Mouse (Mus musculus) gastrocnemius, postnatal 10 days (tissue): ENCODE results near the gene Hectd1. TPM values are rescaled to one million over a fixed set of nuclear protein-coding genes. Genes with fewer than 3 reads are reported as not detected.

Experiments
- DNase-seq: peaks from one replicate; pipeline ENCODE4 v3.0.0; 2021; ENCODE audit warnings: mixed read lengths
- total RNA-seq, 2 experiments: library from RNA; stranded (reverse); gene quantifications; 2 replicates each; pipeline ENCODE4 v1.2.3; 2021

The Hectd1 gene
- total RNA-seq, 2 experiments from 2014 or later = 85.6 to 90.6 TPM

- DNase-seq = no peak
These were observed 127.6 kb downstream of the Hectd1 start for GRCm38 (mm10) chr12:51701723-51702122.

- no peak for DNase-seq
These were observed 129.5 kb downstream of the Hectd1 start for GRCm38 (mm10) chr12:51699623-51700393.

GRCm38 (mm10) chr12:51696157-51696556 is 133.2 kb downstream of the Hectd1 start:
- DNase-seq = no peak

GRCm38 (mm10) chr12:51694966-51695365 is 134.4 kb downstream of the Hectd1 start:
- no peak for DNase-seq

- no peak for DNase-seq
These were observed 135.2 kb downstream of the Hectd1 start for GRCm38 (mm10) chr12:51694096-51694495.

Other genes with a start within 250 kb of the Hectd1 start
- gene Coch, start 236.2 kb downstream of the Hectd1 start, total RNA-seq = under 1 TPM; 0.09 to 0.18 TPM
- gene Ap4s1, start 138.5 kb downstream of the Hectd1 start, total RNA-seq = 10 to 100 TPM; 40.6 to 43.7 TPM
- 100 to 1,000 TPM; 137 to 138 TPM for gene Strn3, start 137.6 kb downstream of the Hectd1 start, total RNA-seq
- gene Heatr5a, start 141.8 kb upstream of the Hectd1 start, total RNA-seq = 10 to 100 TPM; 19.6 to 25.6 TPM
- gene Dtd2, start 177.0 kb upstream of the Hectd1 start, total RNA-seq = 1 to 10 TPM; 8.0 to 9.2 TPM
- under 1 TPM in 1 of 2 experiments, not detected in 1; 0.16 TPM for gene Gpr33, start 198.5 kb upstream of the Hectd1 start, total RNA-seq